Comparison of ENCODE assay signal across 23 mouse cellular contexts in genomic region chr13:93468355-93468754, GRCm38 (mm10). TPM values are rescaled to one million over a fixed set of nuclear protein-coding genes. Genes with fewer than 3 reads are reported as not detected.
DNase-seq lines count a peak whose midpoint lies in the region; ATAC-seq and TF ChIP-seq lines count a peak whose summit lies in the region.
"Had no signal": no experiment of that assay in that cellular context is flagged by ENCODE, and none has a peak within 500 bp of the region (broad histone marks: within the 10 kb centered on the region; RNA-seq: fewer than 3 reads in every experiment).

No protein-coding gene starts in this region.

- 94% methylated on average over 3 of the region's 3 CpGs for WGBS in kidney, embryonic 15.5 days
- 53% methylated on average over 3 of the region's 3 CpGs for WGBS in forebrain, postnatal 0 days
- WGBS in cerebellum, adult 2 months, result 23% methylated on average over 3 of the region's 3 CpGs

- H3K27ac ChIP-seq in kidney, embryonic 15.5 days, result no peak overlapping the region
- H3K27ac ChIP-seq in forebrain, postnatal 0 days (ENCODE audit: low read depth, low read length), result no peak overlapping the region
- no peak overlapping the region for H3K27ac ChIP-seq in cerebellum, adult 2 months (ENCODE audit: insufficient read depth, low read length)
- H3K27ac ChIP-seq: embryonic facial prominence, embryonic 12.5 days; heart, embryonic 10.5 days; hindbrain, embryonic 14.5 days; left cerebral cortex, adult 2 months; liver, embryonic 14.5 days; lung, embryonic 15.5 days; midbrain, embryonic 15.5 days; neural tube, embryonic 12.5 days had no signal

- TF ChIP-seq CTCF in forebrain, postnatal 0 days (IDR thresholded peaks at IDR 0.05; ENCODE audit: low read depth), result no peak
- no peak for TF ChIP-seq CTCF in cerebellum, adult 2 months (IDR thresholded peaks at IDR 0.05; ENCODE audit: borderline replicate concordance, insufficient read depth, low read depth, low read length)

- no peak for ATAC-seq in kidney, embryonic 15.5 days (replicated peaks; ENCODE audit: low FRiP score)
- ATAC-seq in forebrain, postnatal 0 days, result peak; percentile 80
- no peak for ATAC-seq in erythroid progenitor cell, adult 5-6 weeks (replicated peaks; ENCODE audit: low FRiP score, poor library complexity, severe bottlenecking)
- ATAC-seq: inflammation-experienced regulatory T-cells, adult 6 months; midbrain, embryonic 15.5 days had no signal

- H3K4me2 ChIP-seq in kidney, embryonic 15.5 days, result no peak overlapping the region
- H3K4me2 ChIP-seq in forebrain, postnatal 0 days (ENCODE audit: low read depth), result no peak overlapping the region
- H3K4me2 ChIP-seq: embryonic facial prominence, embryonic 12.5 days; hindbrain, embryonic 14.5 days; lung, embryonic 15.5 days; midbrain, embryonic 15.5 days; neural tube, embryonic 12.5 days had no signal

- no peak for TF ChIP-seq POLR2A in cerebellum, adult 2 months (IDR thresholded peaks at IDR 0.05; ENCODE audit: borderline replicate concordance, insufficient read depth, low read length)

- H3K36me3 ChIP-seq in kidney, embryonic 15.5 days, result peaks cover 47% of the 10 kb centered on the region
- H3K36me3 ChIP-seq in forebrain, postnatal 0 days (ENCODE audit: insufficient read depth), result peaks cover 3% of the 10 kb centered on the region; the same call in 1 of the 2 replicates

- H3K9me3 ChIP-seq in kidney, embryonic 15.5 days (replicated peaks), result no peaks in the 10 kb centered on the region
- H3K9me3 ChIP-seq in forebrain, postnatal 0 days (ENCODE audit: low read length), result no peaks in the 10 kb centered on the region
- H3K9me3 ChIP-seq: embryonic facial prominence, embryonic 12.5 days; heart, embryonic 10.5 days; lung, embryonic 15.5 days; megakaryocyte, embryonic 14.5 days; midbrain, embryonic 15.5 days; neural tube, embryonic 12.5 days had no signal

- no peaks in the 10 kb centered on the region for H3K4me1 ChIP-seq in kidney, embryonic 15.5 days
- H3K4me1 ChIP-seq in forebrain, postnatal 0 days (ENCODE audit: insufficient read depth), result no peaks in the 10 kb centered on the region
- H3K4me1 ChIP-seq in cerebellum, adult 2 months (ENCODE audit: control insufficient read depth, insufficient read depth, low read length), result peaks cover 3% of the 10 kb centered on the region; the same call in 1 of the 2 replicates
- H3K4me1 ChIP-seq: embryonic facial prominence, embryonic 12.5 days; heart, embryonic 10.5 days; lung, embryonic 15.5 days; megakaryocyte, embryonic 14.5 days; midbrain, embryonic 15.5 days; neural tube, embryonic 12.5 days had no signal

- no peak overlapping the region for H3K9ac ChIP-seq in kidney, embryonic 15.5 days
- no peak overlapping the region for H3K9ac ChIP-seq in forebrain, postnatal 0 days
- H3K9ac ChIP-seq: embryonic facial prominence, embryonic 12.5 days; hindbrain, embryonic 14.5 days; liver, embryonic 14.5 days; lung, embryonic 15.5 days; midbrain, embryonic 15.5 days; neural tube, embryonic 12.5 days had no signal

- H3K27me3 ChIP-seq in kidney, embryonic 15.5 days, result no peaks in the 10 kb centered on the region
- no peaks in the 10 kb centered on the region for H3K27me3 ChIP-seq in forebrain, postnatal 0 days (ENCODE audit: insufficient read depth, low read length)
- H3K27me3 ChIP-seq in cerebellum, adult 2 months (ENCODE audit: control insufficient read depth, insufficient read depth, low read length), result no peaks in the 10 kb centered on the region
- H3K27me3 ChIP-seq: embryonic facial prominence, embryonic 12.5 days; lung, embryonic 15.5 days; megakaryocyte, embryonic 14.5 days; midbrain, embryonic 15.5 days; neural tube, embryonic 12.5 days had no signal

- DNase-seq in kidney, adult 8-10 months, result peak; percentile 18 to 19
- peak; percentile 80 for DNase-seq in adrenal gland, adult 8-10 months
- peak; percentile 48 for DNase-seq in adrenal gland, postnatal 25 days
- DNase-seq in forebrain, postnatal 0 days, result peak; percentile 64
- no peak for DNase-seq in cerebellum, adult 2 months
- DNase-seq: cerebellum, adult 11-12 months; cerebellum, postnatal 14 days; heart, postnatal 4 days; lung, postnatal 36 days; right cerebral cortex, postnatal 25 days; thymus, postnatal 14 days had no signal

- H3K4me3 ChIP-seq in kidney, embryonic 15.5 days (replicated peaks), result no peak overlapping the region
- no peak overlapping the region for H3K4me3 ChIP-seq in forebrain, postnatal 0 days (ENCODE audit: low read depth, low read length)
- H3K4me3 ChIP-seq in cerebellum, adult 2 months (replicated peaks; ENCODE audit: insufficient read depth, low read depth, low read length), result no peak overlapping the region
- H3K4me3 ChIP-seq: embryonic facial prominence, embryonic 12.5 days; heart, embryonic 10.5 days; left cerebral cortex, adult 2 months; lung, embryonic 15.5 days; megakaryocyte, embryonic 14.5 days; midbrain, embryonic 15.5 days; neural tube, embryonic 12.5 days had no signal

RNA-seq across cellular contexts. Expression of gene Jmy, which starts 31.3 kb away (rescaled TPM):
- 5.3 and 6.1 TPM in 2 replicates for polyA plus RNA-seq in kidney, embryonic 15.5 days (2015; fragmentation: Nextera tagmentation; extraction: Ambion mirVana)
- total RNA-seq in adrenal gland, adult 8-10 months (2022), result 10 to 100 TPM; 49.5 to 64.5 (median 54.5) TPM
- 45.0 and 54.6 TPM in 2 replicates for total RNA-seq in adrenal gland, postnatal 25 days (2021)
- total RNA-seq in forebrain, postnatal 0 days (2014; rRNA removed), result 25.5 and 29.7 TPM in 2 replicates
- polyA plus RNA-seq in forebrain, postnatal 0 days (2015; fragmentation: Nextera tagmentation; extraction: Ambion mirVana), result 5.6 and 9.0 TPM in 2 replicates
- 21.6 and 23.1 TPM in 2 replicates for total RNA-seq in erythroid progenitor cell, adult 5-6 weeks (2015; ENCODE audit: low replicate concordance)
- total RNA-seq in erythroid progenitor cell, adult 5-6 weeks (2017; ENCODE audit: low replicate concordance), result 19.5 and 33.4 TPM in 2 replicates
- polyA plus RNA-seq in cerebellum, adult 2 months (2012; rRNA removed), result 16.7 and 17.6 TPM in 2 replicates

Comparison
In these comparisons a context has a peak if more than half of its experiments do, and no peak if none do; other contexts are left out.
1. DNase-seq: peak in kidney, adult 8-10 months (2 of 2), adrenal gland, adult 8-10 months (single experiment), adrenal gland, postnatal 25 days (single experiment) and forebrain, postnatal 0 days (single experiment); none in cerebellum, adult 2 months (0 of 2).